Comparison of ENCODE assay signal across 10 mouse cellular contexts in the genomic region with DNA sequence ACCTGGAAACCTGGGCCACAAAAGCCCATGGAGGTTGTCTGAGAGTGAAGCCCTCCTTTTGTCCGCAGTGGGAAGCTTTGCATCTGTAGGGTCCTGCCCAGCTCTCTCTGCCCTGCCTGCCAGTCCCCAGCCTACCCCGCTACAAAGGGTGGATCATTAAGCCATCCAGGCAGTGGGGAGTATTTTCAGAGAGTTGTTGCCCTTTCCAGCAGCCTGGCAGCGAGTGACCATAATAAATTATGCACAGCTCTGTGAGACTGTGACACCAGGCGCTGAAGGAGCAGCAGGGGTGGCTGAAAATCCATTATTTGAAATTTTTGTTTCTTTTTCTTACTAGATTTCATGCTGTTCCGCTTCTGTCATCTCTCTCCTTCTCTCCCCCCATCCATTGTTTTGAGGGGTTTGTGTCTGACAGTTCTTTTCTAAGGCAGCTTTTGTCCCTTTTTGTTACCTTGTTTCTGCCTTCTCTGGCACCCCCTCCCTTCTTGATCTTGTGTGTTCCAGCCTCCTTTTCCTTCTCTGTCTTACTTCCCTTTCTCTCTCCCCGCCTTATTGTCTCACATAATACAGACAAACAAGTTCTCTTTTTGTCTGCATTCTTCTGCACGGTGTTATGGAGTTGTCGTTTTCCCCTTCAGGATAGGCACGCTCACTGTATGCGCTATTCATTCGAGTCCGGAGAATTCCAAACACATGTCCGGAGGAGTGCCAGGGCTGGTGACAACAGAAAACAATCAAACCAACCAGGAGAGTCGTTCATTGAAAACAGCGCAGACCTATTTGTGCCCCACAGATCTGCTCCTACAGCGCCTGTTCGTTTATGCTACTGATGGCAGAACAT.
DNase-seq lines count a peak whose midpoint lies in the region; ATAC-seq lines count a peak whose summit lies in the region.
"Had no signal": no experiment of that assay in that cellular context is flagged by ENCODE, and none has a peak within 500 bp of the region (broad histone marks: within the 10 kb centered on the region; RNA-seq: fewer than 3 reads in every experiment).

No protein-coding gene starts in this region.

- no peak overlapping the region for H3K4me3 ChIP-seq in lung, embryonic 15.5 days
- H3K4me3 ChIP-seq in hindbrain, embryonic 16.5 days (ENCODE audit: low read length) = peak overlapping the region; percentile 36
- H3K4me3 ChIP-seq: limb, embryonic 15.5 days had no signal

- 0 out of 2 replicates have a peak, but pooled peaks have one; percentile 50 for ATAC-seq in cerebellum, adult (ENCODE audit: insufficient number of reproducible peaks, low FRiP score, low TSS enrichment)
- ATAC-seq in lung, embryonic 15.5 days (ENCODE audit: borderline replicate concordance, extremely low read depth, low FRiP score, low TSS enrichment) = no peak
- peak; percentile 88 for ATAC-seq in hindbrain, embryonic 16.5 days
- no peak for ATAC-seq in inflammation-experienced regulatory T-cells, adult 6 months

- H3K9ac ChIP-seq in lung, embryonic 15.5 days = no peak overlapping the region
- peak overlapping the region; percentile 39 for H3K9ac ChIP-seq in hindbrain, embryonic 16.5 days (ENCODE audit: low read depth, low read length)
- H3K9ac ChIP-seq: limb, embryonic 15.5 days had no signal

- 40% methylated on average over 17 of the region's 17 CpGs for WGBS in lung, embryonic 15.5 days
- WGBS in hindbrain, embryonic 16.5 days = 6% methylated on average over 17 of the region's 17 CpGs

- no peak overlapping the region for H3K27ac ChIP-seq in lung, embryonic 15.5 days
- H3K27ac ChIP-seq in hindbrain, embryonic 16.5 days (ENCODE audit: low read depth, low read length) = no peak overlapping the region
- H3K27ac ChIP-seq: limb, embryonic 15.5 days had no signal

- H3K4me1 ChIP-seq in lung, embryonic 15.5 days = no peaks in the 10 kb centered on the region
- H3K4me1 ChIP-seq in hindbrain, embryonic 16.5 days (ENCODE audit: control insufficient read depth, insufficient read depth, low read depth, low read length) = peaks cover 10% of the 10 kb centered on the region
- H3K4me1 ChIP-seq: limb, embryonic 15.5 days had no signal

- no peaks in the 10 kb centered on the region for H3K36me3 ChIP-seq in lung, embryonic 15.5 days
- no peaks in the 10 kb centered on the region for H3K36me3 ChIP-seq in hindbrain, embryonic 16.5 days (ENCODE audit: control insufficient read depth, insufficient read depth, low read length)
- H3K36me3 ChIP-seq: limb, embryonic 15.5 days had no signal

- H3K27me3 ChIP-seq in lung, embryonic 15.5 days = no peaks in the 10 kb centered on the region
- no peaks in the 10 kb centered on the region for H3K27me3 ChIP-seq in hindbrain, embryonic 16.5 days (replicated peaks; ENCODE audit: control insufficient read depth, insufficient read depth, low read length)
- H3K27me3 ChIP-seq: limb, embryonic 15.5 days had no signal

- H3K4me2 ChIP-seq in lung, embryonic 15.5 days = 0 out of 2 replicates have a peak overlapping the region, but pooled peaks have one; percentile 12
- H3K4me2 ChIP-seq in hindbrain, embryonic 16.5 days (ENCODE audit: low read length) = peak overlapping the region; percentile 65
- H3K4me2 ChIP-seq: limb, embryonic 15.5 days had no signal

- no peaks in the 10 kb centered on the region for H3K9me3 ChIP-seq in lung, embryonic 15.5 days
- no peaks in the 10 kb centered on the region for H3K9me3 ChIP-seq in hindbrain, embryonic 16.5 days (ENCODE audit: control insufficient read depth, low read length)
- H3K9me3 ChIP-seq: limb, embryonic 15.5 days had no signal

- DNase-seq in cerebellum, adult 9-11 months = no peak
- no peak for DNase-seq in lung, postnatal 36 days
- DNase-seq in retina, postnatal 1 day = peak; percentile 50
- DNase-seq in lung, postnatal 10 days = no peak
- DNase-seq: B cell, adult 2 months had no signal

Comparison
In these comparisons a context has a peak if more than half of its experiments do, and no peak if none do; other contexts are left out.
1. ATAC-seq: peak in cerebellum, adult (single experiment) and hindbrain, embryonic 16.5 days (single experiment); none in lung, embryonic 15.5 days (single experiment) and inflammation-experienced regulatory T-cells, adult 6 months (single experiment).